ENCODE assay signal across 23 mouse cellular contexts in genomic region chr2:29419434-29419833, GRCm38 (mm10).
A peak's percentile ranks its signal among the peaks of the same experiment; 100 is the strongest.
DNase-seq lines count a peak whose midpoint lies in the region; ATAC-seq and TF ChIP-seq lines count a peak whose summit lies in the region.
"Had no signal": no experiment of that assay in that cellular context is flagged by ENCODE, and none has a peak within 500 bp of the region (broad histone marks: within the 10 kb centered on the region; RNA-seq: fewer than 3 reads in every experiment).

No protein-coding gene starts in this region.

- H3K4me1 ChIP-seq in forebrain, embryonic 10.5 days, result peaks cover 55% of the 10 kb centered on the region
- peaks cover 28% of the 10 kb centered on the region for H3K4me1 ChIP-seq in forebrain, embryonic 16.5 days (replicated peaks; ENCODE audit: control insufficient read depth, insufficient read depth, low read length)
- H3K4me1 ChIP-seq in kidney, embryonic 14.5 days (ENCODE audit: control insufficient read depth, insufficient read depth, low read length), result peaks cover 17% of the 10 kb centered on the region
- peaks cover 2% of the 10 kb centered on the region; the same call in 1 of the 2 replicates for H3K4me1 ChIP-seq in kidney, adult 2 months (ENCODE audit: control insufficient read depth, insufficient read depth, low read length)

- no peak for DNase-seq in forebrain, embryonic 10.5 days (ENCODE audit: extremely low spot score, low spot score)
- no peak for DNase-seq in kidney, adult 9 months
- peak; percentile 43 for DNase-seq in kidney, postnatal 14 days
- no peak for DNase-seq in kidney, adult 2 months
- peak; percentile 10 for DNase-seq in thymus, postnatal 14 days
- DNase-seq in thymus, postnatal 36 days, result no peak
- DNase-seq: adrenal gland, postnatal 10 days; cerebellum, adult 8-10 months; cerebellum, postnatal 25 days; heart, postnatal 14 days; liver, embryonic 13.5 days; lung, adult 2 months; right cerebral cortex, postnatal 25 days had no signal

- TF ChIP-seq POLR2A in kidney, adult 2 months (IDR thresholded peaks at IDR 0.05; ENCODE audit: low read depth, low read length), result no peak

- H3K4me3 ChIP-seq in forebrain, embryonic 10.5 days, result no peak overlapping the region
- no peak overlapping the region for H3K4me3 ChIP-seq in forebrain, embryonic 16.5 days (replicated peaks; ENCODE audit: low read length)
- H3K4me3 ChIP-seq in kidney, embryonic 14.5 days (ENCODE audit: low read length), result no peak overlapping the region
- no peak overlapping the region for H3K4me3 ChIP-seq in kidney, adult 2 months (ENCODE audit: insufficient read depth, low read depth, low read length)
- H3K4me3 ChIP-seq: embryonic facial prominence, embryonic 12.5 days; forebrain, embryonic 15.5 days; hindbrain, embryonic 13.5 days; limb, embryonic 15.5 days; liver, embryonic 13.5 days; stomach, embryonic 15.5 days had no signal

- TF ChIP-seq CTCF in kidney, adult 2 months (conservative IDR thresholded peaks at IDR 0.05; ENCODE audit: insufficient read depth, insufficient read length, low read depth, low read length), result no peak

- no peaks in the 10 kb centered on the region for H3K36me3 ChIP-seq in forebrain, embryonic 10.5 days (replicated peaks)
- H3K36me3 ChIP-seq in forebrain, embryonic 16.5 days (ENCODE audit: control insufficient read depth, insufficient read depth), result no peaks in the 10 kb centered on the region
- H3K36me3 ChIP-seq in kidney, embryonic 14.5 days (ENCODE audit: control insufficient read depth, insufficient read depth, low read length), result no peaks in the 10 kb centered on the region
- H3K36me3 ChIP-seq in kidney, adult 2 months (ENCODE audit: control insufficient read depth, insufficient read depth, low read length), result no peaks in the 10 kb centered on the region
- H3K36me3 ChIP-seq: embryonic facial prominence, embryonic 12.5 days; forebrain, embryonic 15.5 days; hindbrain, embryonic 13.5 days; limb, embryonic 15.5 days; liver, embryonic 13.5 days; stomach, embryonic 15.5 days had no signal

- no peak overlapping the region for H3K4me2 ChIP-seq in forebrain, embryonic 16.5 days (ENCODE audit: low read length)
- H3K4me2 ChIP-seq in kidney, embryonic 14.5 days (replicated peaks; ENCODE audit: low read depth, low read length), result no peak overlapping the region
- H3K4me2 ChIP-seq: embryonic facial prominence, embryonic 12.5 days; forebrain, embryonic 15.5 days; hindbrain, embryonic 13.5 days; limb, embryonic 15.5 days; liver, embryonic 13.5 days; stomach, embryonic 15.5 days had no signal

- H3K27ac ChIP-seq in forebrain, embryonic 10.5 days, result peak overlapping the region; percentile 70; the same call in 1 of the 2 replicates
- no peak overlapping the region for H3K27ac ChIP-seq in forebrain, embryonic 16.5 days (ENCODE audit: low read length)
- no peak overlapping the region; the same call in 1 of the 2 replicates for H3K27ac ChIP-seq in kidney, embryonic 14.5 days (ENCODE audit: low read depth, low read length)
- no peak overlapping the region for H3K27ac ChIP-seq in kidney, adult 2 months (ENCODE audit: insufficient read depth, low read depth, low read length)
- H3K27ac ChIP-seq: embryonic facial prominence, embryonic 12.5 days; forebrain, embryonic 15.5 days; hindbrain, embryonic 13.5 days; limb, embryonic 15.5 days; liver, embryonic 13.5 days; stomach, embryonic 15.5 days had no signal

- ATAC-seq in forebrain, embryonic 16.5 days, result no peak
- peak; percentile 42; the same call in 1 of the 2 replicates for ATAC-seq in kidney, embryonic 14.5 days (ENCODE audit: low FRiP score, low TSS enrichment)
- ATAC-seq: forebrain, embryonic 15.5 days; inflammation-experienced regulatory T-cells, adult 6 months; midbrain, embryonic 16.5 days; Patski had no signal

- H3K27me3 ChIP-seq in forebrain, embryonic 10.5 days (ENCODE audit: poor library complexity, severe bottlenecking), result no peaks in the 10 kb centered on the region
- H3K27me3 ChIP-seq in forebrain, embryonic 16.5 days (replicated peaks; ENCODE audit: control insufficient read depth, insufficient read depth, low read length), result no peaks in the 10 kb centered on the region
- H3K27me3 ChIP-seq in kidney, embryonic 14.5 days (ENCODE audit: control insufficient read depth, insufficient read depth, low read length), result no peaks in the 10 kb centered on the region
- H3K27me3 ChIP-seq in kidney, adult 2 months (replicated peaks; ENCODE audit: control insufficient read depth, insufficient read depth, low read length), result no peaks in the 10 kb centered on the region
- H3K27me3 ChIP-seq: embryonic facial prominence, embryonic 12.5 days; forebrain, embryonic 15.5 days; hindbrain, embryonic 13.5 days; limb, embryonic 15.5 days; liver, embryonic 13.5 days; Patski; stomach, embryonic 15.5 days had no signal

- no peaks in the 10 kb centered on the region for H3K9me3 ChIP-seq in forebrain, embryonic 10.5 days
- H3K9me3 ChIP-seq in forebrain, embryonic 16.5 days (ENCODE audit: control insufficient read depth, low read length), result no peaks in the 10 kb centered on the region
- no peaks in the 10 kb centered on the region for H3K9me3 ChIP-seq in kidney, embryonic 14.5 days (ENCODE audit: control insufficient read depth, low read length)
- H3K9me3 ChIP-seq: embryonic facial prominence, embryonic 12.5 days; forebrain, embryonic 15.5 days; hindbrain, embryonic 13.5 days; limb, embryonic 15.5 days; liver, embryonic 13.5 days; stomach, embryonic 15.5 days had no signal

- WGBS in forebrain, embryonic 10.5 days, result 24% methylated on average over 5 of the region's 5 CpGs
- 26% methylated on average over 5 of the region's 5 CpGs for WGBS in forebrain, embryonic 16.5 days
- 42% methylated on average over 5 of the region's 5 CpGs for WGBS in kidney, embryonic 14.5 days
- 62% methylated on average over 5 of the region's 5 CpGs for WGBS in kidney, adult 2 months

- no peak overlapping the region for H3K9ac ChIP-seq in forebrain, embryonic 16.5 days (replicated peaks; ENCODE audit: low read depth, low read length)
- no peak overlapping the region for H3K9ac ChIP-seq in kidney, embryonic 14.5 days (ENCODE audit: low read depth, low read length)
- H3K9ac ChIP-seq: embryonic facial prominence, embryonic 12.5 days; forebrain, embryonic 15.5 days; hindbrain, embryonic 13.5 days; limb, embryonic 15.5 days; liver, embryonic 13.5 days; stomach, embryonic 15.5 days had no signal

Comparison
In these comparisons a context has a peak if more than half of its experiments do, and no peak if none do; other contexts are left out.
1. DNase-seq: peak in kidney, postnatal 14 days (single experiment) and thymus, postnatal 14 days (single experiment); none in forebrain, embryonic 10.5 days (single experiment), kidney, adult 9 months (single experiment), kidney, adult 2 months (single experiment) and thymus, postnatal 36 days (0 of 2).